Mouse (Mus musculus): Measurements from ENCODE around the gene Gm11983. TPM values are rescaled to one million over a fixed set of nuclear protein-coding genes. Genes with fewer than 3 reads are reported as not detected.
"Not testable (repeated sequence)": the region's sequence is repeated elsewhere in the genome, so short reads cannot be mapped to it uniquely, and the experiment has no call there.

Gm11983 gene
- not detected for total RNA-seq (2021)
- long read RNA-seq, experiment 1 = 0 reads
- long read RNA-seq, experiment 2 = 0 reads

- no peak for DNase-seq (ENCODE audit: low spot score in 2 of 2)
These were observed at the start of gene Gm11983 for GRCm38 (mm10) chr11:6837554-6837953. TSS of gene Gm11983 (minus strand) at chr11:6837654.

- DNase-seq (ENCODE audit: low spot score in 2 of 2) = not testable (repeated sequence)
These were observed 45.6 kb upstream of the Gm11983 start for GRCm38 (mm10) chr11:6883045-6883444.

- DNase-seq (ENCODE audit: low spot score in 2 of 2) = no peak
These were observed 44.2 kb upstream of the Gm11983 start for GRCm38 (mm10) chr11:6881614-6882013.

GRCm38 (mm10) chr11:6877740-6878139, 40.3 kb upstream of the Gm11983 start:
- DNase-seq (ENCODE audit: low spot score in 2 of 2) = no peak

- DNase-seq (ENCODE audit: low spot score in 2 of 2) = no peak
These were observed 33.5 kb upstream of the Gm11983 start for GRCm38 (mm10) chr11:6870947-6871346.

GRCm38 (mm10) chr11:6865536-6865935, 28.1 kb upstream of the Gm11983 start:
- DNase-seq (ENCODE audit: low spot score in 2 of 2) = no peak

GRCm38 (mm10) chr11:6862185-6862584, 24.7 kb upstream of the Gm11983 start:
- DNase-seq (ENCODE audit: low spot score in 2 of 2) = no peak

- DNase-seq (ENCODE audit: low spot score in 2 of 2) = no peak
These were observed 22.7 kb upstream of the Gm11983 start for GRCm38 (mm10) chr11:6859898-6860858.

- no peak for DNase-seq (ENCODE audit: low spot score in 2 of 2)
These were observed 21.6 kb upstream of the Gm11983 start for GRCm38 (mm10) chr11:6859096-6859495.

- DNase-seq (ENCODE audit: low spot score in 2 of 2) = no peak
These were observed 18.5 kb upstream of the Gm11983 start for GRCm38 (mm10) chr11:6855942-6856341.

- DNase-seq (ENCODE audit: low spot score in 2 of 2) = not testable (repeated sequence)
These were observed 15.9 kb upstream of the Gm11983 start for GRCm38 (mm10) chr11:6853366-6853765.

GRCm38 (mm10) chr11:6843831-6844230, 6.4 kb upstream of the Gm11983 start:
- no peak for DNase-seq (ENCODE audit: low spot score in 2 of 2)

GRCm38 (mm10) chr11:6842160-6842559, 4.7 kb upstream of the Gm11983 start:
- no peak for DNase-seq (ENCODE audit: low spot score in 2 of 2)

GRCm38 (mm10) chr11:6840775-6841174, 3.3 kb upstream of the Gm11983 start:
- no peak for DNase-seq (ENCODE audit: low spot score in 2 of 2)

GRCm38 (mm10) chr11:6834636-6835035, 2.8 kb downstream of the Gm11983 start:
- DNase-seq (ENCODE audit: low spot score in 2 of 2) = no peak

GRCm38 (mm10) chr11:6833731-6834130, 3.7 kb downstream of the Gm11983 start:
- DNase-seq (ENCODE audit: low spot score in 2 of 2) = no peak

- no peak for DNase-seq (ENCODE audit: low spot score in 2 of 2)
These were observed 5.5 kb downstream of the Gm11983 start for GRCm38 (mm10) chr11:6831931-6832330.

GRCm38 (mm10) chr11:6828196-6828595, 9.3 kb downstream of the Gm11983 start:
- no peak for DNase-seq (ENCODE audit: low spot score in 2 of 2)

GRCm38 (mm10) chr11:6826157-6826556, 11.3 kb downstream of the Gm11983 start:
- DNase-seq (ENCODE audit: low spot score in 2 of 2) = no peak

- no peak for DNase-seq (ENCODE audit: low spot score in 2 of 2)
These were observed 14.3 kb downstream of the Gm11983 start for GRCm38 (mm10) chr11:6823176-6823575.

GRCm38 (mm10) chr11:6814486-6814885, 23.0 kb downstream of the Gm11983 start:
- no peak for DNase-seq (ENCODE audit: low spot score in 2 of 2)

GRCm38 (mm10) chr11:6802879-6803278, 34.6 kb downstream of the Gm11983 start:
- DNase-seq (ENCODE audit: low spot score in 2 of 2) = not testable (repeated sequence)

- no peak for DNase-seq (ENCODE audit: low spot score in 2 of 2)
These were observed 46.8 kb downstream of the Gm11983 start for GRCm38 (mm10) chr11:6790690-6791089.

Measured in adrenal gland, postnatal 4 days (tissue).